Mouse (Mus musculus): ENCODE results near the gene Hoxc6. TPM values are rescaled to one million over a fixed set of nuclear protein-coding genes. Genes with fewer than 3 reads are reported as not detected.

Hoxc6 gene
- 4.1 and 4.5 TPM in 2 replicates for polyA plus RNA-seq (2015; fragmentation: Nextera tagmentation; extraction: Ambion mirVana)

DNA sequence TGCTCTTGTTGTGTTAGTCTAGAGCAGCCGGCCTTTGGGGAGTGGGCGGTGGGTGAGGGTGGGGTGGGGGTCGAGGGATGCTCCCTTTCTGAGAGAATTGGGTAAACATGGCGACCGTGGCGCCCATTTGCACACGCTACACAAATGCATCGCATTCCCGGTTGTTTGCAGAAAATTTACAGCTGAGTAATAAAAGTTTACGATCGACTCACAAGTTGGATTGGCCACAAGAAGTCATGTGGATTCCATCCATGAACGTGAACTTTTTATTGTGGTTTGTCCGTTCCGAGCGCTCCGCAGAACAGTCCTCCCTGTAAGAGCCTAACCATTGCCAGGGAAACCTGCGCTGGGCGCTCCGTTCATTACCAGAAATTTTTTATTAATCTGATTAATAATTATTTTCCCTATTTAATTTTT, at the start of gene Hoxc6:
Hoxc6 (plus strand) TSS at position 319 of the 417 bp plus-strand sequence.

DNA sequence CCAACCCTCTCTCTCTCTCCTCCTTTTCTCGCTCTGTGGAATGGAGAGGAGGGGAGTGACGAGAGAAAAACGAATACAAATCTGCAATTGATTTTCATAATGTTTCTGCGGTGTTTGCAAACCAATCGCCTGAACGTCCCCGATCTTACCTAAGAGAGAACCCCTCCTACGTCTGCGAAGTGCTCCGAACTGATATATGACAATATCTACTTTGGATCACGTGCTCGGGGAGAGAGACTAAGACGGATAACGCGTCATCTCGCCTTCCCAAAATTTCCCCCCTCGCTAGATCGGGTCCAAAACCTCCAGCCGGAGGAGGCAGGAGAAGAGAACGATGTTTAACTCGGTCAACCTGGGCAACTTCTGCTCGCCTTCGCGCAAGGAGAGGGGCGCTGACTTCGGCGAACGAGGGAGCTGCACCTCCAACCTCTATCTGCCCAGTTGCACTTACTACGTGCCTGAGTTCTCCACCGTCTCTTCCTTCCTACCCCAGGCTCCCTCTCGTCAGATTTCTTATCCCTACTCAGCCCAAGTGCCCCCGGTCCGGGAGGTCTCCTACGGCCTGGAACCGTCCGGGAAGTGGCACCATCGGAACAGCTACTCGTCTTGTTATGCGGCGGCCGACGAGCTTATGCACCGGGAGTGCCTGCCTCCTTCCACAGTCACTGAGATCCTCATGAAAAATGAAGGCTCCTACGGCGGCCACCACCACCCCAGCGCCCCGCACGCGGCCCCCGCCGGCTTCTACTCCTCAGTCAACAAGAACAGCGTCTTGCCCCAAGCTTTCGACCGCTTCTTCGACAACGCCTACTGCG, 43.7 kb upstream of the Hoxc6 start, which contains the start of gene Hoxc11:
Hoxc11 (plus strand) TSS at position 236 of the 815 bp plus-strand sequence.

GRCm38 (mm10) chr15:102966776-102967311, 31.2 kb upstream of the Hoxc6 start, which contains the start of gene Hoxc10:
TSS of gene Hoxc10 (plus strand) at chr15:102966796.

GRCm38 (mm10) chr15:102967312-102967510, 30.8 kb upstream of the Hoxc6 start, which contains the start of gene Hoxc5:
TSS of gene Hoxc5 (plus strand) at chr15:102967443.

DNA sequence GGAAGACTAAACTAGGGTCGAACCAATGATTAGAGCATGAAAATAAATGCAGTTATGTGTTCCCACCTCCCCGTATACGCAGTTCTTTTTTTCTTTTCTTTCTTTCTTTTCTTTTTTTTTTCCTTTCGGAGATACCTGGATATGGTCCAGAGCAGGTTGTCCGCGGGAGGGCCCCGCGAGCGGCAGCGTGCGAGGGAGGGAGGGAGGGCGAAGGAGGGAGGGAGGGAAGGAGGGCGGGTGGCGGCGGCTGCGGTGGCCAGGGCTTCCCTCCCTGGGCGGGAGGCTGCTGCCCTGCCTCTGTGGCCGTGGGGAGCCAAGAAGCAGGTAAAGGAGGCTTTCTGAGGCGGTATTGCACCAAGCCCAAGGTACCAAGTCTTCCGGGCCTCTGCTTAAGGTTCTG, 21.9 kb upstream of the Hoxc6 start, which contains the start of gene Hoxc9:
Hoxc9 (plus strand) TSS at position 269 of the 400 bp plus-strand sequence.

DNA sequence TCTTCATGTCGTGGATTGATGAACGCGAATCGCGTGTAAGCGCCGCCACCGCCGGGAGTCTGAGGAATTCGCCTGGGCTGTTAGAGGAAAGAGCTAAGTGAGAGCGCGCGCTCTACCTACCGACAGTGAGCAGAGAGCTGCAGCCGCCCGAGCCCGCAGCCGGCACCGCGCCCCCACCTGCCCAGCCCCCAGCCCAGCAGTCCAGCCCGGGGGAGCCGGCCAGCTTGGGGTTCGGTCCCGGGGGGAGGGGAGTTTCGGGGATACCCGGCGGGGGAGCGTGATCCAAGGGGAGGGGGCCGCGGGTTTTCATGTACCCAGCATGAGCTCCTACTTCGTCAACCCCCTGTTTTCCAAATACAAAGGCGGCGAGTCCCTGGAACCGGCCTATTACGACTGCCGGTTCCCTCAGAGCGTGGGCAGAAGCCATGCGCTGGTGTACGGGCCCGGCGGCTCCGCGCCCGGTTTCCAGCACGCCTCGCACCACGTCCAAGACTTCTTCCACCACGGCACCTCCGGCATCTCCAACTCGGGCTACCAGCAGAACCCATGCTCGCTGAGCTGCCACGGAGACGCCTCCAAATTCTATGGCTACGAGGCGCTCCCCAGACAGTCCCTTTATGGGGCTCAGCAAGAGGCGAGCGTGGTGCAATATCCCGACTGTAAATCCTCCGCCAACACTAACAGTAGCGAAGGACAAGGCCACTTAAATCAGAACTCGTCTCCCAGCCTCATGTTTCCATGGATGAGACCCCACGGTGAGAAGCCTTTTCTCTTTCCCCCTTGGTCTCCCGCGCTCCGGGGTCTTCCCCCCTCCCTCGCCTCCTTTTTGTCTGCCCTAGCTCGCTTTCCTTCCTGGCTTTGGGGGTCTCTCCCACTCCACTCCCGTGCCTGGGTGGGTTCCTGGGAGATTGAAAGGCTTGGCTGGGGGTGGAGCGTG, 7.3 kb upstream of the Hoxc6 start, which contains the start of gene Hoxc8:
Hoxc8 (plus strand) TSS at position 147 of the 937 bp plus-strand sequence.

DNA sequence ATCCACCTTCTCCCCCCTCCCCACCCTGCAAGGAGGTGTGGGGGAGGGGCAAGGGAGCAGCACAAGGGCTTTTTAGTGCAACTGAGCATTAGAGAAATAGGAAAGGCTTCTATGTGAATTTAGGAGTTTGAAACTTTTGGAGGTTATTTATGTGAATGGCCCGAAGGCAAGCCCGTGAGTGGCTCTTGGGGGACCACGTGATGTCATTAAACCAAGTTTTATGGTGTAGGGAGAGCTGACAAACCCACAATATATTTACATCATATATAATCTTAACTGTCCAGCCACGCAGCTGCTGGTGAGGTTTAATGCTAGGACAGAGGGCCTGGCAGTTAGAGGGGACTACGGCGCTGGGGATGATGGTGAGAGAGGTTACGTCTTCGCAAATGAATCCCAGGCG, 20.6 kb downstream of the Hoxc6 start, which contains the start of gene Hoxc4:
Hoxc4 (plus strand) TSS at position 299 of the 400 bp plus-strand sequence.

MicroRNA genes within 50 kb of the gene (microRNA counts, 519-probe panel; counts per million panel counts)
- microRNA mmu-miR-615-3p = 296 counts per million, percentile 58 among the panel's probes with 10 or more counts
- microRNA mmu-miR-615-5p = 296 counts per million, percentile 58 among the panel's probes with 10 or more counts

Small RNAs within 50 kb of the gene (microRNA-seq; reads per million reads assigned to microRNA genes)
- gene Mir196a-2 (761 to 1,249 reads per million in 2 experiments), gene Mir615 (770 to 1,151 reads per million in 2 experiments)

Other genes with a start within 250 kb of the Hoxc6 start
- gene Hoxc13, start 77.2 kb upstream of the Hoxc6 start, polyA plus RNA-seq (2015; fragmentation: Nextera tagmentation; extraction: Ambion mirVana) = 0.05 TPM in 2 replicates
- 0.19 and 0.21 TPM in 2 replicates for gene Hoxc12, start 61.5 kb upstream of the Hoxc6 start, polyA plus RNA-seq (2015; fragmentation: Nextera tagmentation; extraction: Ambion mirVana)
- 2.9 and 3.4 TPM in 2 replicates for gene Hoxc11, start 43.8 kb upstream of the Hoxc6 start, polyA plus RNA-seq (2015; fragmentation: Nextera tagmentation; extraction: Ambion mirVana)
- 24.5 and 25.7 TPM in 2 replicates for gene Hoxc10, start 31.5 kb upstream of the Hoxc6 start, polyA plus RNA-seq (2015; fragmentation: Nextera tagmentation; extraction: Ambion mirVana)
- 0.83 and 0.96 TPM in 2 replicates for gene Hoxc5, start 30.8 kb upstream of the Hoxc6 start, polyA plus RNA-seq (2015; fragmentation: Nextera tagmentation; extraction: Ambion mirVana)
- 8.1 and 8.4 TPM in 2 replicates for gene Hoxc9, start 21.8 kb upstream of the Hoxc6 start, polyA plus RNA-seq (2015; fragmentation: Nextera tagmentation; extraction: Ambion mirVana)
- gene Hoxc8, start 7.7 kb upstream of the Hoxc6 start, polyA plus RNA-seq (2015; fragmentation: Nextera tagmentation; extraction: Ambion mirVana) = 1.5 and 2.4 TPM in 2 replicates
- 2.7 and 3.3 TPM in 2 replicates for gene Hoxc4, start 20.7 kb downstream of the Hoxc6 start, polyA plus RNA-seq (2015; fragmentation: Nextera tagmentation; extraction: Ambion mirVana)
- 8.5 and 9.7 TPM in 2 replicates for gene Smug1, start 168.8 kb downstream of the Hoxc6 start, polyA plus RNA-seq (2015; fragmentation: Nextera tagmentation; extraction: Ambion mirVana)
- 34.1 and 36.8 TPM in 2 replicates for gene Cbx5, start 241.6 kb downstream of the Hoxc6 start, polyA plus RNA-seq (2015; fragmentation: Nextera tagmentation; extraction: Ambion mirVana)
- 222 and 236 TPM in 2 replicates for gene Hnrnpa1, start 242.2 kb downstream of the Hoxc6 start, polyA plus RNA-seq (2015; fragmentation: Nextera tagmentation; extraction: Ambion mirVana)